Mouse (Mus musculus) bone marrow macrophage, adult 2 months (primary cell): ENCODE data around the gene Rassf5.

ENCODE experiments used
- CTCF ChIP-seq: IDR thresholded peaks from 2 replicates; pipeline ENCODE4 v1.5.1; 2012; ENCODE audit warnings: low read depth, mild to moderate bottlenecking, low read length, moderate library complexity
- POLR2A ChIP-seq: IDR thresholded peaks from 2 replicates; pipeline ENCODE4 v1.6.1; 2012; ENCODE audit warnings: mild to moderate bottlenecking, low read depth, low read length, borderline replicate concordance

GRCm38 (mm10) chr1:131275577-131275976 is 30.5 kb upstream of the Rassf5 start:
- TF ChIP-seq CTCF (no peak), POLR2A (no peak)
